Mouse (Mus musculus) limb, embryonic 13.5 days (tissue): ENCODE data around the gene Gm28897. TPM values are rescaled to one million over a fixed set of nuclear protein-coding genes. Genes with fewer than 3 reads are reported as not detected.
"Not testable (repeated sequence)": the region's sequence is repeated elsewhere in the genome, so short reads cannot be mapped to it uniquely, and the experiment has no call there.

Experiments
- ATAC-seq: fragments of 200-750 bp; cut with Nextera tagmentation; 2 replicates; pipeline ENCODE4 v1.8.0; 2017; ENCODE audit warnings: low read depth, moderate number of reproducible peaks, moderate TSS enrichment; ENCODE audit not compliant: low FRiP score
- H3K27ac ChIP-seq: fragments of 300-500 bp; sonication (generic); 2 replicates; pipeline ENCODE4 v1.5.1; 2015; ENCODE audit warnings: inconsistent platforms, mild to moderate bottlenecking, moderate library complexity
- H3K27me3 ChIP-seq: fragments of 300-500 bp; sonication (generic); 2 replicates; pipeline ENCODE4 v1.6.1; 2015; ENCODE audit warnings: mild to moderate bottlenecking, inconsistent platforms
- H3K36me3 ChIP-seq: fragments of 300-500 bp; sonication (generic); 2 replicates; pipeline ENCODE4 v1.6.1; 2015; ENCODE audit warnings: inconsistent platforms, mild to moderate bottlenecking, moderate library complexity
- H3K4me1 ChIP-seq: fragments of 300-500 bp; sonication (generic); 2 replicates; pipeline ENCODE4 v1.6.1; 2015; ENCODE audit warnings: inconsistent platforms
- H3K4me2 ChIP-seq: fragments of 300-500 bp; sonication (generic); replicated peaks from 2 replicates; pipeline ENCODE4 v1.6.1; 2015; ENCODE audit warnings: inconsistent platforms, mild to moderate bottlenecking, moderate library complexity
- H3K4me3 ChIP-seq: fragments of 300-500 bp; sonication (generic); 2 replicates; pipeline ENCODE4 v1.5.1; 2015; ENCODE audit warnings: moderate library complexity, mild to moderate bottlenecking, inconsistent platforms
- H3K9ac ChIP-seq: fragments of 300-500 bp; sonication (generic); 2 replicates; pipeline ENCODE4 v1.6.1; 2015; ENCODE audit warnings: mild to moderate bottlenecking, inconsistent platforms
- H3K9me3 ChIP-seq: fragments of 300-500 bp; sonication (generic); 2 replicates; pipeline ENCODE4 v1.6.1; 2016; ENCODE audit warnings: inconsistent platforms
- WGBS: fragments of 180-500 bp; shearing (Covaris S2); methylation state at CpG from one replicate; pipeline ENCODE4 v1.1.7; 2015; 5-methylcytosine and 5-hydroxymethylcytosine counted together
- polyA plus RNA-seq: library from polyadenylated mRNA; unstranded; fragments of >200 nt; fragmentation: Nextera tagmentation; extraction: Ambion mirVana; gene quantifications from 2 replicates; pipeline ENCODE4 v1.2.1, GENCODE M21; 2015

The Gm28897 gene
- polyA plus RNA-seq: not detected in 2 replicates

DNA sequence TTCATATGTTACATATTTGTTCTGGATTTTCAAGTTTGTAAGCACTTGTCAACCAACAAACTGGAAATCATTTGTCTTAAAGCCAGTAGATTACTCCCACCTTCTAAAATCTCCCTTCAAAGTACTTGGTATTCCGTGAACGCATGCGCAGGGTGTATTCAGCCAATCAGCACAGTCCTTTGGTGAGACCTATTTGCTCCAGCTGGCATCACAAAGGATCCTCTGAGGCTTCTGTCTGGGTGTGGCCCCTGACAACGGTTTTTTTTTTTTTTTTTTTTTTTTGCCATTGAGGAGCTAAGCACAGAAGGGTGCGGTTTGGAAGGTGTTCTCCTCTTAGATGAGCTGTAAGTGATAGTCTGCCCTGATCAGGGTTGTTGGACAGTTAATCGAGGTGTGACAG is at the start of gene Gm28897:
Gene Gm28897, plus strand, starts transcription at position 301 of the 400 bp plus-strand sequence.
- H3K4me3 ChIP-seq, H3K4me2 ChIP-seq, H3K9ac ChIP-seq, H3K27me3 ChIP-seq, ATAC-seq, H3K36me3 ChIP-seq, H3K4me1 ChIP-seq, H3K9me3 ChIP-seq, H3K27ac ChIP-seq: not testable (repeated sequence)
- no CpG with 5 or more reads among the region's 6 CpGs for WGBS
